Mouse (Mus musculus): ENCODE data around the gene Jade2. TPM values are rescaled to one million over a fixed set of nuclear protein-coding genes. Genes with fewer than 3 reads are reported as not detected.
A peak's percentile ranks its signal among the peaks of the same experiment; 100 is the strongest.

The Jade2 gene
- polyA plus RNA-seq, 1 experiment from 2014 or later: 0.55 TPM

GRCm38 (mm10) chr11:51876943-51877344 lies 19.5 kb upstream of the Jade2 start:
- peaks cover 4% of the 10 kb centered on the region; the same call in 1 of the 2 replicates for H3K9me3 ChIP-seq (replicated peaks)
- no peak for DNase-seq
- 57% methylated on average over 4 of the region's 4 CpGs for WGBS (ENCODE audit: insufficient replicate concordance)
- peaks cover 13% of the 10 kb centered on the region for H3K4me1 ChIP-seq (replicated peaks)
- no peak overlapping the region for H3K4me2 ChIP-seq
- H3K4me3 ChIP-seq (replicated peaks): no peak overlapping the region
- no peaks in the 10 kb centered on the region for H3K36me3 ChIP-seq
- ATAC-seq (ENCODE audit: low read depth): no peak
- H3K9ac ChIP-seq: no peak overlapping the region
- H3K27ac ChIP-seq: no peak overlapping the region
- no peaks in the 10 kb centered on the region for H3K27me3 ChIP-seq

GRCm38 (mm10) chr11:51875792-51876195 lies 18.3 kb upstream of the Jade2 start:
- Histone ChIP-seq H3K9me3 (replicated peaks) (peaks cover 4% of the 10 kb centered on the region; the same call in 1 of the 2 replicates), H3K4me2 (no peak overlapping the region), H3K9ac (no peak overlapping the region), H3K27ac (no peak overlapping the region), H3K36me3 (no peaks in the 10 kb centered on the region), H3K4me1 (replicated peaks) (peaks cover 13% of the 10 kb centered on the region), H3K27me3 (no peaks in the 10 kb centered on the region), H3K4me3 (replicated peaks) (no peak overlapping the region)
- DNase-seq: peak; percentile 57
- WGBS (ENCODE audit: insufficient replicate concordance): 7% methylated on average over 4 of the region's 4 CpGs
- ATAC-seq (ENCODE audit: low read depth): peak; percentile 60

- Histone ChIP-seq H3K27me3 (no peaks in the 10 kb centered on the region), H3K4me1 (replicated peaks) (peaks cover 13% of the 10 kb centered on the region), H3K27ac (no peak overlapping the region), H3K4me3 (replicated peaks) (no peak overlapping the region), H3K4me2 (no peak overlapping the region), H3K36me3 (no peaks in the 10 kb centered on the region), H3K9ac (no peak overlapping the region), H3K9me3 (replicated peaks) (peaks cover 4% of the 10 kb centered on the region; the same call in 1 of the 2 replicates)
- ATAC-seq (ENCODE audit: low read depth) (no peak), DNase-seq (no peak)
- 20% methylated on average over 1 of the region's 1 CpGs for WGBS (ENCODE audit: insufficient replicate concordance)
Measured at GRCm38 (mm10) chr11:51875086-51875485, 17.6 kb upstream of the Jade2 start.

- H3K27ac ChIP-seq: no peak overlapping the region
- no peak overlapping the region for H3K4me3 ChIP-seq (replicated peaks)
- peaks cover 13% of the 10 kb centered on the region for H3K4me1 ChIP-seq (replicated peaks)
- no peaks in the 10 kb centered on the region for H3K27me3 ChIP-seq
- 47% methylated on average over 7 of the region's 7 CpGs for WGBS (ENCODE audit: insufficient replicate concordance)
- ATAC-seq (ENCODE audit: low read depth) (no peak), DNase-seq (no peak)
- no peaks in the 10 kb centered on the region for H3K36me3 ChIP-seq
- no peaks in the 10 kb centered on the region for H3K9me3 ChIP-seq (replicated peaks)
- no peak overlapping the region for H3K4me2 ChIP-seq
- no peak overlapping the region for H3K9ac ChIP-seq
Measured at GRCm38 (mm10) chr11:51874266-51875036, 17.0 kb upstream of the Jade2 start.

GRCm38 (mm10) chr11:51873141-51873540 lies 15.7 kb upstream of the Jade2 start:
- H3K27ac ChIP-seq: no peak overlapping the region
- no peak overlapping the region for H3K4me3 ChIP-seq (replicated peaks)
- peaks cover 13% of the 10 kb centered on the region for H3K4me1 ChIP-seq (replicated peaks)
- H3K4me2 ChIP-seq: no peak overlapping the region
- 81% methylated on average over 5 of the region's 5 CpGs for WGBS (ENCODE audit: insufficient replicate concordance)
- H3K36me3 ChIP-seq: no peaks in the 10 kb centered on the region
- DNase-seq: no peak
- no peak overlapping the region for H3K9ac ChIP-seq
- H3K27me3 ChIP-seq: no peaks in the 10 kb centered on the region
- ATAC-seq (ENCODE audit: low read depth): no peak
- H3K9me3 ChIP-seq (replicated peaks): no peaks in the 10 kb centered on the region

- Histone ChIP-seq H3K27me3 (no peaks in the 10 kb centered on the region), H3K9me3 (replicated peaks) (no peaks in the 10 kb centered on the region), H3K4me3 (replicated peaks) (no peak overlapping the region), H3K27ac (no peak overlapping the region), H3K4me2 (no peak overlapping the region), H3K4me1 (replicated peaks) (0 out of 2 replicates have a peak, but pooled peaks cover 7% of the 10 kb centered on the region), H3K36me3 (no peaks in the 10 kb centered on the region), H3K9ac (no peak overlapping the region)
- ATAC-seq (ENCODE audit: low read depth) (no peak), DNase-seq (no peak)
- 74% methylated on average over 10 of the region's 10 CpGs for WGBS (ENCODE audit: insufficient replicate concordance)
Measured at GRCm38 (mm10) chr11:51867261-51867660, 9.8 kb upstream of the Jade2 start.

- Histone ChIP-seq H3K9me3 (replicated peaks) (no peaks in the 10 kb centered on the region), H3K4me1 (replicated peaks) (0 out of 2 replicates have a peak, but pooled peaks cover 7% of the 10 kb centered on the region), H3K27me3 (0 out of 2 replicates have a peak, but pooled peaks cover under 1% of the 10 kb centered on the region), H3K9ac (no peak overlapping the region), H3K36me3 (no peaks in the 10 kb centered on the region), H3K4me2 (no peak overlapping the region), H3K27ac (no peak overlapping the region), H3K4me3 (replicated peaks) (no peak overlapping the region)
- ATAC-seq (ENCODE audit: low read depth) (no peak), DNase-seq (no peak)
- 32% methylated on average over 3 of the region's 3 CpGs for WGBS (ENCODE audit: insufficient replicate concordance)
Measured at GRCm38 (mm10) chr11:51866020-51866419, 8.6 kb upstream of the Jade2 start.

GRCm38 (mm10) chr11:51860666-51861065 lies 3.2 kb upstream of the Jade2 start:
- no peak for DNase-seq
- Histone ChIP-seq H3K9me3 (replicated peaks) (no peaks in the 10 kb centered on the region), H3K9ac (no peak overlapping the region), H3K4me3 (replicated peaks) (no peak overlapping the region), H3K4me2 (no peak overlapping the region), H3K27ac (no peak overlapping the region), H3K27me3 (peaks cover 50% of the 10 kb centered on the region), H3K36me3 (no peaks in the 10 kb centered on the region), H3K4me1 (replicated peaks) (peaks cover 24% of the 10 kb centered on the region)
- WGBS (ENCODE audit: insufficient replicate concordance): 75% methylated on average over 8 of the region's 8 CpGs
- no peak for ATAC-seq (ENCODE audit: low read depth)

GRCm38 (mm10) chr11:51859561-51859960 lies 2.1 kb upstream of the Jade2 start:
- Histone ChIP-seq H3K36me3 (no peaks in the 10 kb centered on the region), H3K4me1 (replicated peaks) (peaks cover 34% of the 10 kb centered on the region), H3K4me2 (no peak overlapping the region), H3K27me3 (peaks cover 50% of the 10 kb centered on the region), H3K4me3 (replicated peaks) (no peak overlapping the region), H3K27ac (no peak overlapping the region), H3K9me3 (replicated peaks) (no peaks in the 10 kb centered on the region), H3K9ac (no peak overlapping the region)
- no peak for ATAC-seq (ENCODE audit: low read depth)
- DNase-seq: no peak
- WGBS (ENCODE audit: insufficient replicate concordance): 41% methylated on average over 2 of the region's 2 CpGs

GRCm38 (mm10) chr11:51858528-51859051 lies 1.1 kb upstream of the Jade2 start:
- 2% methylated on average over 28 of the region's 28 CpGs for WGBS (ENCODE audit: insufficient replicate concordance)
- H3K36me3 ChIP-seq: no peaks in the 10 kb centered on the region
- no peaks in the 10 kb centered on the region for H3K9me3 ChIP-seq (replicated peaks)
- peak overlapping the region; percentile 80 for H3K9ac ChIP-seq
- H3K27ac ChIP-seq: no peak overlapping the region; the same call in 1 of the 2 replicates
- ATAC-seq (ENCODE audit: low read depth) (no peak), DNase-seq (no peak)
- peak overlapping the region; percentile 78 for H3K4me3 ChIP-seq (replicated peaks)
- peaks cover 35% of the 10 kb centered on the region for H3K4me1 ChIP-seq (replicated peaks)
- peaks cover 50% of the 10 kb centered on the region for H3K27me3 ChIP-seq
- H3K4me2 ChIP-seq: peak overlapping the region; percentile 98

- Histone ChIP-seq H3K27ac (peak overlapping the region; percentile 55; the same call in 1 of the 2 replicates), H3K4me3 (replicated peaks) (peak overlapping the region; percentile 78), H3K27me3 (peaks cover 50% of the 10 kb centered on the region), H3K9me3 (replicated peaks) (no peaks in the 10 kb centered on the region), H3K4me2 (peak overlapping the region; percentile 98), H3K9ac (peak overlapping the region; percentile 80), H3K36me3 (no peaks in the 10 kb centered on the region), H3K4me1 (replicated peaks) (peaks cover 39% of the 10 kb centered on the region)
- WGBS (ENCODE audit: insufficient replicate concordance): under 1% methylated on average over 51 of the region's 52 CpGs
- peak; percentile 47 for ATAC-seq (ENCODE audit: low read depth)
- no peak for DNase-seq
Measured at GRCm38 (mm10) chr11:51857818-51858527, 520 bp upstream of the Jade2 start.
